In the genomic region with DNA sequence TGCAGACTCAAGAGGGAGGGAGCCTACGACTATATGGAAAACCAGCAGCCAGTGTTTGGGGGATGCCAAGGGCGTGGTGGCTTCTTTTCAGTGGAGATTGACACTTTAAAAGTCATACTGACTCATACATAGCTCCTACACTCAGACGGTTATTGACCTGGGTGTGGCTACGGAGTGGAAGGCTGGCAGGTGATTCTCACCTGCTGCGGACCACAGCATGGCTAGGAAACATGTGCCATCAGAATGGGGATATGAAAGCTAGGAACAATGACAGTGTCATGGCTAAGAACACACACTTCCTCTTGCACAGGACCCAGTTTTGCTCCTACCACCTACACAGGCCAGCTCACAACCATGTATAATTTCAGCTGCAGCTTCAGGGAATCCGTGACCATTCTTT, we compare ENCODE assay signal across 18 mouse cellular contexts. TPM values are rescaled to one million over a fixed set of nuclear protein-coding genes. Genes with fewer than 3 reads are reported as not detected.
DNase-seq lines count a peak whose midpoint lies in the region; ATAC-seq and TF ChIP-seq lines count a peak whose summit lies in the region.
"Had no signal": no experiment of that assay in that cellular context is flagged by ENCODE, and none has a peak within 500 bp of the region (broad histone marks: within the 10 kb centered on the region; RNA-seq: fewer than 3 reads in every experiment).

No protein-coding gene starts in this region.

- no peak overlapping the region for H3K4me2 ChIP-seq in CH12.LX (ENCODE audit: insufficient read depth, low read depth, poor library complexity, severe bottlenecking)
- H3K4me2 ChIP-seq in liver, embryonic 14.5 days (ENCODE audit: low read depth) = peak overlapping the region; percentile 31
- no peak overlapping the region for H3K4me2 ChIP-seq in heart, embryonic 12.5 days
- H3K4me2 ChIP-seq: embryonic facial prominence, embryonic 13.5 days; hindbrain, embryonic 12.5 days; midbrain, embryonic 13.5 days had no signal

- TF ChIP-seq EP300 in CH12.LX (IDR thresholded peaks at IDR 0.05; ENCODE audit: low read length) = 0 out of 2 replicates have a peak, but pooled peaks have one; percentile 21
- TF ChIP-seq EP300 in liver, embryonic 14.5 days (IDR thresholded peaks at IDR 0.05; ENCODE audit: low read depth) = no peak

- no peaks in the 10 kb centered on the region for H3K27me3 ChIP-seq in CH12.LX (replicated peaks)
- H3K27me3 ChIP-seq in erythroblast, embryonic 14.5 days (ENCODE audit: control insufficient read depth) = no peaks in the 10 kb centered on the region
- H3K27me3 ChIP-seq in liver, embryonic 14.5 days (ENCODE audit: control insufficient read depth, insufficient read depth, low read length) = no peaks in the 10 kb centered on the region
- no peaks in the 10 kb centered on the region for H3K27me3 ChIP-seq in small intestine, adult 2 months (ENCODE audit: control insufficient read depth, insufficient read depth, low read length)
- no peaks in the 10 kb centered on the region for H3K27me3 ChIP-seq in heart, embryonic 12.5 days (replicated peaks)
- H3K27me3 ChIP-seq: hindbrain, embryonic 12.5 days; midbrain, embryonic 13.5 days had no signal

- TF ChIP-seq CTCF in CH12.LX (conservative IDR thresholded peaks at IDR 0.05 in 1 of 2, IDR thresholded peaks at IDR 0.05 in 1 of 2; ENCODE audit: low read depth in 2 of 2, low read length in 2 of 2) = no peak
- no peak for TF ChIP-seq CTCF in liver, embryonic 14.5 days (IDR thresholded peaks at IDR 0.05; ENCODE audit: low read depth)
- TF ChIP-seq CTCF in small intestine, adult 2 months (IDR thresholded peaks at IDR 0.05; ENCODE audit: extremely low read depth, insufficient read length, insufficient replicate concordance, low read depth, low read length) = no peak

- no peak overlapping the region for H3K9ac ChIP-seq in CH12.LX (ENCODE audit: insufficient read depth, low read depth)
- H3K9ac ChIP-seq in liver, embryonic 14.5 days (replicated peaks) = peak overlapping the region; percentile 24; the same call in 1 of the 2 replicates
- no peak overlapping the region for H3K9ac ChIP-seq in heart, embryonic 12.5 days
- H3K9ac ChIP-seq: embryonic facial prominence, embryonic 13.5 days; hindbrain, embryonic 12.5 days; midbrain, embryonic 13.5 days had no signal

- no peak for TF ChIP-seq RAD21 in CH12.LX (IDR thresholded peaks at IDR 0.05; ENCODE audit: low read depth, low read length)

- no peak for ATAC-seq in liver, embryonic 14.5 days (ENCODE audit: insufficient read depth)
- ATAC-seq in inflammation-experienced regulatory T-cells, adult 6 months = no peak
- no peak for ATAC-seq in heart, embryonic 12.5 days (ENCODE audit: insufficient number of reproducible peaks, low FRiP score)
- ATAC-seq: midbrain, embryonic 13.5 days had no signal

- no peak for DNase-seq in CH12.LX (ENCODE audit: extremely low read depth)
- no peak for DNase-seq in liver, embryonic 14.5 days (ENCODE audit: low read depth in 3 of 3, low spot score in 3 of 3)
- no peak for DNase-seq in T-cell, adult 2 months (ENCODE audit: low spot score)
- DNase-seq: adrenal gland, adult 2 months; cerebellum, adult 11-12 months; heart, adult 18-20 months; lung, adult 2 months; thymus, adult 2 months had no signal

- dilution Hi-C loops in CH12.LX (cut with MboI; ENCODE audit: extremely low pct_ligation_motif_present, extremely low pct_unique_long_range_greater_than_20kb, low sequenced_read_pairs) = no loop called here

- H3K79me2 ChIP-seq in CH12.LX (replicated peaks; ENCODE audit: control insufficient read depth, extremely low read depth, insufficient read depth, poor library complexity, severe bottlenecking) = peaks cover 59% of the 10 kb centered on the region

- peaks cover 27 to 73% of the 10 kb centered on the region in 2 experiments for H3K4me1 ChIP-seq in CH12.LX (ENCODE audit: control insufficient read depth in 1 of 2, insufficient read depth in 2 of 2)
- peaks cover 94% of the 10 kb centered on the region for H3K4me1 ChIP-seq in erythroblast, embryonic 14.5 days (ENCODE audit: control insufficient read depth)
- peaks cover 78 to 79% of the 10 kb centered on the region in 2 experiments for H3K4me1 ChIP-seq in liver, embryonic 14.5 days (replicated peaks; ENCODE audit: control insufficient read depth in 2 of 2, insufficient read depth in 2 of 2, low read length in 1 of 2)
- H3K4me1 ChIP-seq in small intestine, adult 2 months (ENCODE audit: control insufficient read depth, insufficient read depth, insufficient read length, low read length) = peaks cover 16% of the 10 kb centered on the region
- H3K4me1 ChIP-seq in heart, embryonic 12.5 days (replicated peaks) = no peaks in the 10 kb centered on the region
- H3K4me1 ChIP-seq: embryonic facial prominence, embryonic 13.5 days; hindbrain, embryonic 12.5 days had no signal

- TF ChIP-seq POLR2A in CH12.LX (IDR thresholded peaks at IDR 0.05; ENCODE audit: low read depth, low read length) = no peak
- TF ChIP-seq POLR2A in small intestine, adult 2 months (IDR thresholded peaks at IDR 0.05; ENCODE audit: low read depth, low read length) = no peak

- peaks cover 15% of the 10 kb centered on the region for H3K9me3 ChIP-seq in CH12.LX (replicated peaks; ENCODE audit: low read length)
- H3K9me3 ChIP-seq in erythroblast, embryonic 14.5 days (ENCODE audit: control insufficient read depth, low read length) = no peaks in the 10 kb centered on the region
- H3K9me3 ChIP-seq in liver, embryonic 14.5 days (ENCODE audit: control insufficient read depth, low read length) = no peaks in the 10 kb centered on the region
- no peaks in the 10 kb centered on the region for H3K9me3 ChIP-seq in heart, embryonic 12.5 days (replicated peaks)
- H3K9me3 ChIP-seq: embryonic facial prominence, embryonic 13.5 days; limb, embryonic 10.5 days; midbrain, embryonic 13.5 days had no signal

- H3K27ac ChIP-seq in CH12.LX (ENCODE audit: insufficient read depth, low read depth) = peak overlapping the region; percentile 32; the same call in 1 of the 2 replicates
- peak overlapping the region; percentile 88 for H3K27ac ChIP-seq in liver, embryonic 14.5 days
- peak overlapping the region; percentile 35; the same call in 1 of the 2 replicates for H3K27ac ChIP-seq in small intestine, adult 2 months (ENCODE audit: insufficient read depth, low read depth, low read length)
- no peak overlapping the region for H3K27ac ChIP-seq in heart, embryonic 12.5 days (ENCODE audit: poor library complexity, severe bottlenecking)
- H3K27ac ChIP-seq: embryonic facial prominence, embryonic 13.5 days; hindbrain, embryonic 12.5 days; layer of hippocampus, adult 2 months; limb, embryonic 10.5 days; macrophage; midbrain, embryonic 13.5 days had no signal

- in situ Hi-C loops in CH12.LX (cut with MboI; ENCODE audit: low pct_ligation_motif_present, low pct_unique_long_range_greater_than_20kb, low sequenced_read_pairs) = no loop called here

- H3K4me3 ChIP-seq in CH12.LX (replicated peaks in 1 of 3; ENCODE audit: low read depth in 2 of 3, low read length in 2 of 3, poor library complexity in 1 of 3) = no peak overlapping the region
- H3K4me3 ChIP-seq in erythroblast, embryonic 14.5 days (replicated peaks) = peak overlapping the region; percentile 4
- no peak overlapping the region for H3K4me3 ChIP-seq in liver, embryonic 14.5 days (ENCODE audit: insufficient read depth in 1 of 2, low read depth in 2 of 2, low read length in 2 of 2)
- no peak overlapping the region for H3K4me3 ChIP-seq in small intestine, adult 2 months (ENCODE audit: low read depth, low read length)
- H3K4me3 ChIP-seq in heart, embryonic 12.5 days = no peak overlapping the region
- H3K4me3 ChIP-seq: embryonic facial prominence, embryonic 13.5 days; hindbrain, embryonic 12.5 days; layer of hippocampus, adult 2 months; limb, embryonic 10.5 days; midbrain, embryonic 13.5 days had no signal

- H3K36me3 ChIP-seq in CH12.LX (replicated peaks in 1 of 2; ENCODE audit: control insufficient read depth in 1 of 2, insufficient read depth in 1 of 2, low read length in 1 of 2) = peaks cover 17 to 46% of the 10 kb centered on the region in 2 experiments
- H3K36me3 ChIP-seq in erythroblast, embryonic 14.5 days (ENCODE audit: control insufficient read depth) = peaks cover 2% of the 10 kb centered on the region; the same call in 1 of the 2 replicates
- H3K36me3 ChIP-seq in liver, embryonic 14.5 days (replicated peaks; ENCODE audit: control insufficient read depth, insufficient read depth, low read depth) = no peaks in the 10 kb centered on the region
- H3K36me3 ChIP-seq in small intestine, adult 2 months (ENCODE audit: control insufficient read depth, insufficient read depth, low read length) = no peaks in the 10 kb centered on the region
- H3K36me3 ChIP-seq in heart, embryonic 12.5 days = no peaks in the 10 kb centered on the region
- H3K36me3 ChIP-seq: embryonic facial prominence, embryonic 13.5 days; hindbrain, embryonic 12.5 days; limb, embryonic 10.5 days; midbrain, embryonic 13.5 days had no signal

- WGBS in liver, embryonic 14.5 days (ENCODE audit: insufficient replicate concordance) = 43% methylated on average over 6 of the region's 6 CpGs
- 27% methylated on average over 6 of the region's 6 CpGs for WGBS in small intestine, adult 2 months
- 67% methylated on average over 6 of the region's 6 CpGs for WGBS in heart, embryonic 12.5 days

TF ChIP-seq in CH12.LX, 34 proteins besides CTCF, POLR2A, EP300 and RAD21 (continues in another document):
- TF ChIP-seq ZKSCAN1 (IDR thresholded peaks at IDR 0.05; ENCODE audit: borderline replicate concordance, low read depth, low read length) (no peak), BHLHE40 (IDR thresholded peaks at IDR 0.05; ENCODE audit: low read depth, low read length) (peak; percentile 89), MXI1 (IDR thresholded peaks at IDR 0.05; ENCODE audit: low read depth, low read length) (no peak), IRF4 (IDR thresholded peaks at IDR 0.05; ENCODE audit: low read depth, low read length) (0 out of 2 replicates have a peak, but pooled peaks have one; percentile 26), KAT2A (IDR thresholded peaks at IDR 0.05; ENCODE audit: insufficient replicate concordance, low read length) (no peak), MAX (IDR thresholded peaks at IDR 0.05; ENCODE audit: low read length) (no peak), PAX5 (IDR thresholded peaks at IDR 0.05; ENCODE audit: low read length) (no peak), ZMIZ1 (IDR thresholded peaks at IDR 0.05; ENCODE audit: low read depth, low read length) (no peak), ZC3H11A (IDR thresholded peaks at IDR 0.05; ENCODE audit: low read depth, low read length) (no peak)

RNA-seq across cellular contexts. Expression of gene Aff1, which starts 52.4 kb away (rescaled TPM):
- 20.7 and 21.8 TPM in 2 replicates for total RNA-seq in CH12.LX (2012; rRNA removed)
- total RNA-seq in CH12.LX (2014; rRNA removed) = 12.0 and 13.2 TPM in 2 replicates
- polyA plus RNA-seq in CH12.LX (2012; ENCODE audit: insufficient read length, low read depth) = 32.7 and 38.9 TPM in 2 replicates
- 9.3 and 12.9 TPM in 2 replicates for polyA plus RNA-seq in erythroblast, embryonic 14.5 days (2012)
- polyA plus RNA-seq in liver, embryonic 14.5 days (2012; rRNA removed) = 5.6 and 7.0 TPM in 2 replicates
- polyA plus RNA-seq in liver, embryonic 14.5 days (2014; fragmentation: Nextera tagmentation; extraction: Ambion mirVana) = 17.1 and 19.2 TPM in 2 replicates
- 7.6 and 16.7 TPM in 2 replicates for polyA plus RNA-seq in small intestine, adult 2 months (2012; rRNA removed)
- 10 to 100 TPM in 2 of 3 experiments, 1 to 10 TPM in 1; 5.7 to 17.9 (median 12.0) TPM for polyA plus RNA-seq in inflammation-experienced regulatory T-cells, adult 6 months (2017; shearing (Covaris generic))
- polyA plus RNA-seq in heart, embryonic 12.5 days (2016; fragmentation: Nextera tagmentation; extraction: Ambion mirVana) = 11.4 and 13.4 TPM in 2 replicates
